Mouse (Mus musculus) thymus, adult 2 months (tissue): Measurements from ENCODE around the gene Nckap5.

Experiments used
- CTCF ChIP-seq: fragments of 200-500 bp; IDR thresholded peaks from 2 replicates; pipeline ENCODE4 v1.5.1; 2012; ENCODE audit warnings: mild to moderate bottlenecking, control low read depth, low read length, moderate library complexity, borderline replicate concordance; ENCODE audit not compliant: control insufficient read depth, poor library complexity, insufficient read depth; ENCODE audit errors: extremely low read depth
- POLR2A ChIP-seq: fragments of 200-500 bp; IDR thresholded peaks from 2 replicates; pipeline ENCODE4 v1.6.1; 2012; ENCODE audit warnings: mild to moderate bottlenecking, low read length, control low read depth, moderate library complexity; ENCODE audit not compliant: control insufficient read depth, poor library complexity, insufficient read depth; ENCODE audit errors: extremely low read depth

GRCm38 (mm10) chr1:125943305-125943704 is 887.3 kb downstream of the Nckap5 start:
- TF ChIP-seq POLR2A (no peak), CTCF (no peak)
